Mouse (Mus musculus) intestine, postnatal 0 days (tissue): ENCODE results near the gene Ppfibp1. TPM values are rescaled to one million over a fixed set of nuclear protein-coding genes. Genes with fewer than 3 reads are reported as not detected.

ENCODE experiments used
- ATAC-seq: fragments of 200-750 bp; cut with Nextera tagmentation; 2 replicates; pipeline ENCODE4 v1.8.0; 2017; ENCODE audit warnings: mild to moderate bottlenecking, moderate TSS enrichment, moderate library complexity
- H3K27ac ChIP-seq: fragments of 300-500 bp; sonication (generic); 2 replicates; pipeline ENCODE4 v1.5.1; 2014; ENCODE audit warnings: mild to moderate bottlenecking, low read depth, low read length, moderate library complexity
- H3K27me3 ChIP-seq: fragments of 300-500 bp; sonication (generic); replicated peaks from 2 replicates; pipeline ENCODE4 v1.6.1; 2014; ENCODE audit warnings: low read length, mixed read lengths; ENCODE audit not compliant: control insufficient read depth, insufficient read depth
- H3K36me3 ChIP-seq: fragments of 300-500 bp; sonication (generic); 2 replicates; pipeline ENCODE4 v1.6.1; 2014; ENCODE audit warnings: mild to moderate bottlenecking, moderate library complexity; ENCODE audit not compliant: control insufficient read depth, insufficient read depth
- H3K4me1 ChIP-seq: fragments of 300-500 bp; sonication (generic); replicated peaks from 2 replicates; pipeline ENCODE4 v1.6.1; 2014; ENCODE audit warnings: antibody characterized with exemption, low read length, mixed read lengths; ENCODE audit not compliant: control insufficient read depth, insufficient read depth
- H3K4me2 ChIP-seq: fragments of 300-500 bp; sonication (generic); replicated peaks from 2 replicates; pipeline ENCODE4 v1.6.1; 2014; ENCODE audit warnings: low read depth, mild to moderate bottlenecking, moderate library complexity
- H3K4me3 ChIP-seq: fragments of 300-500 bp; sonication (generic); 2 replicates; pipeline ENCODE4 v1.5.1; 2014; ENCODE audit warnings: low read depth, low read length
- H3K9ac ChIP-seq: fragments of 300-500 bp; sonication (generic); 2 replicates; pipeline ENCODE4 v1.6.1; 2014; ENCODE audit warnings: mild to moderate bottlenecking, low read depth, low read length
- H3K9me3 ChIP-seq: fragments of 300-500 bp; sonication (generic); 2 replicates; pipeline ENCODE4 v1.6.1; 2016; ENCODE audit warnings: mixed run types; ENCODE audit not compliant: control insufficient read depth
- CTCF ChIP-seq: sonication (generic); IDR thresholded peaks from 2 replicates; pipeline ENCODE4 v1.5.1; 2016; ENCODE audit warnings: low read depth, mild to moderate bottlenecking, control low read depth, antibody characterized with exemption, moderate library complexity
- WGBS: fragments of 180-500 bp; shearing (Covaris S2); extraction: QIAGEN DNeasy Blood & Tissue Kit; methylation state at CpG from one replicate; pipeline ENCODE4 v1.1.7; 2014; 5-methylcytosine and 5-hydroxymethylcytosine counted together
- polyA plus RNA-seq: library from polyadenylated mRNA; unstranded; fragments of >200 nt; fragmentation: Nextera tagmentation; extraction: Ambion mirVana; gene quantifications from 2 replicates; pipeline ENCODE4 v1.2.1, GENCODE M21; 2015

Ppfibp1 gene
- polyA plus RNA-seq, 1 experiment from 2014 or later, result 32.3 TPM

GRCm38 (mm10) chr6:146917396-146917795, 29.1 kb downstream of the Ppfibp1 start:
- Histone ChIP-seq H3K27me3 (no peaks in the 10 kb centered on the region), H3K27ac (no peak overlapping the region), H3K4me3 (no peak overlapping the region), H3K36me3 (no peaks in the 10 kb centered on the region), H3K4me2 (no peak overlapping the region), H3K4me1 (no peaks in the 10 kb centered on the region; the same call in none of the 2 replicates), H3K9me3 (no peaks in the 10 kb centered on the region), H3K9ac (no peak overlapping the region)
- ATAC-seq, result no peak
- TF ChIP-seq CTCF, result no peak
- 68% methylated on average over 3 of the region's 3 CpGs for WGBS

GRCm38 (mm10) chr6:146918341-146918740, 30.1 kb downstream of the Ppfibp1 start:
- no peak overlapping the region for H3K9ac ChIP-seq
- H3K4me2 ChIP-seq, result no peak overlapping the region
- TF ChIP-seq CTCF, result no peak
- no peaks in the 10 kb centered on the region for H3K27me3 ChIP-seq
- H3K27ac ChIP-seq, result no peak overlapping the region
- no peak for ATAC-seq
- WGBS, result 93% methylated on average over 6 of the region's 6 CpGs
- no peaks in the 10 kb centered on the region for H3K36me3 ChIP-seq
- H3K9me3 ChIP-seq, result no peaks in the 10 kb centered on the region
- no peaks in the 10 kb centered on the region for H3K4me1 ChIP-seq
- no peak overlapping the region for H3K4me3 ChIP-seq

GRCm38 (mm10) chr6:146926415-146926980, 38.2 kb downstream of the Ppfibp1 start:
- WGBS, result 72% methylated on average over 5 of the region's 5 CpGs

DNA sequence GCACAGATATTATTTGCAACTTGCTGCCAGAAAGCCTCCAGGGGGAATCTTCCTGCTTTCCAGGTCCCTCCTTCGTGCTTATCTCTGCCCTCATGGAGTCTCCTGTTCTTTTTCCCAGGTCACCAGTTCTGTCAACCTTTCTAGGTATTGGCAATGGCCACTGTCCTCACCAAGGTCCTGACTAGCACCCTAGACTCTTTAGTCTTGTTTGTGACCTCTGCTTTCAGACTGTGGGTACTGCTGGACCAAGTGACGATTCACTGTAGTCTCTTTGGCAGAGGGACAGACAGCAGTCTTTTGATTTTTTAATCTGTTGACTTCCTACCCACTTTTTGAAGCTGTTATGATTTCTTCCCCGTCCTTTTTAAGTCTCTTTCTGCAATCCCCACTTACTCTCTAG, 39.8 kb downstream of the Ppfibp1 start:
- H3K27ac ChIP-seq, result peak overlapping the region; percentile 21; the same call in 1 of the 2 replicates
- H3K27me3 ChIP-seq, result no peaks in the 10 kb centered on the region
- 0 out of 2 replicates have a peak, but pooled peaks cover 4% of the 10 kb centered on the region for H3K36me3 ChIP-seq
- no peak overlapping the region for H3K4me2 ChIP-seq
- no peak overlapping the region for H3K4me3 ChIP-seq
- no peak for ATAC-seq
- 39% methylated on average over 3 of the region's 3 CpGs for WGBS
- H3K9me3 ChIP-seq, result no peaks in the 10 kb centered on the region
- H3K4me1 ChIP-seq, result peaks cover 3% of the 10 kb centered on the region
- no peak for TF ChIP-seq CTCF
- H3K9ac ChIP-seq, result no peak overlapping the region

More at GRCm38 (mm10) chr6:146926415-146926980, 38.2 kb downstream of the Ppfibp1 start:
- Histone ChIP-seq H3K4me1 (no peaks in the 10 kb centered on the region; the same call in 1 of the 2 replicates), H3K27ac (no peak overlapping the region), H3K36me3 (0 out of 2 replicates have a peak, but pooled peaks cover 4% of the 10 kb centered on the region), H3K9me3 (no peaks in the 10 kb centered on the region), H3K27me3 (no peaks in the 10 kb centered on the region), H3K4me3 (no peak overlapping the region), H3K4me2 (no peak overlapping the region), H3K9ac (no peak overlapping the region)
- no peak for TF ChIP-seq CTCF
- no peak for ATAC-seq

DNA sequence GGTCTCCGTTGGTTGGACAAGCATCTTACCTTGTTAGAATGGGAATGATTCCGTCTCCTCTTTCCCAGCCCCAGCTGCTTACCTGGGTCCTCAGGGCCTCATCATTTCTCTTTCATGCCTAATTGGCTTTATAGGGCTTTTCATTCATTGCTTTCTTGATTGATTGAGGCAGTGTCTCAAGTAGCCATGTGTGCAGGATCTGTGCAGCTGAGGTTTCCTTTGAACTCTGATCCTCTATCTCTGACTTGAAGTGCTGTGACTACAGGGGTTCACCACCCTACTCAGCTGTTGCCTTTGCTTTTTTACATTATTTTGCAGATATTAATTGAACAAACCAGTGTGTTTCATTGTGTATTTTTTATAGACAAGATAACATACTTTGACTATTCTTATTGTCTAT, 40.7 kb downstream of the Ppfibp1 start:
- no peaks in the 10 kb centered on the region for H3K9me3 ChIP-seq
- TF ChIP-seq CTCF, result no peak
- no peak overlapping the region for H3K9ac ChIP-seq
- no peaks in the 10 kb centered on the region for H3K27me3 ChIP-seq
- ATAC-seq, result no peak
- H3K27ac ChIP-seq, result no peak overlapping the region
- H3K4me2 ChIP-seq, result no peak overlapping the region
- H3K36me3 ChIP-seq, result 0 out of 2 replicates have a peak, but pooled peaks cover 4% of the 10 kb centered on the region
- 94% methylated on average over 2 of the region's 2 CpGs for WGBS
- no peak overlapping the region for H3K4me3 ChIP-seq
- peaks cover 5% of the 10 kb centered on the region for H3K4me1 ChIP-seq

GRCm38 (mm10) chr6:146933123-146933522, 44.8 kb downstream of the Ppfibp1 start:
- H3K9me3 ChIP-seq, result no peaks in the 10 kb centered on the region
- TF ChIP-seq CTCF, result no peak
- peak; percentile 74 for ATAC-seq
- 28% methylated on average over 6 of the region's 6 CpGs for WGBS
- H3K4me1 ChIP-seq, result peaks cover 5% of the 10 kb centered on the region
- no peak overlapping the region for H3K27ac ChIP-seq
- no peak overlapping the region for H3K4me3 ChIP-seq
- no peaks in the 10 kb centered on the region for H3K36me3 ChIP-seq
- H3K4me2 ChIP-seq, result no peak overlapping the region
- H3K9ac ChIP-seq, result no peak overlapping the region
- H3K27me3 ChIP-seq, result no peaks in the 10 kb centered on the region

GRCm38 (mm10) chr6:146935957-146936356, 47.7 kb downstream of the Ppfibp1 start:
- H3K36me3 ChIP-seq, result 0 out of 2 replicates have a peak, but pooled peaks cover 6% of the 10 kb centered on the region
- H3K9ac ChIP-seq, result no peak overlapping the region
- H3K4me2 ChIP-seq, result no peak overlapping the region
- peaks cover 6% of the 10 kb centered on the region for H3K4me1 ChIP-seq
- H3K9me3 ChIP-seq, result no peaks in the 10 kb centered on the region
- TF ChIP-seq CTCF, result no peak
- 85% methylated on average over 6 of the region's 6 CpGs for WGBS
- no peaks in the 10 kb centered on the region for H3K27me3 ChIP-seq
- H3K4me3 ChIP-seq, result no peak overlapping the region
- no peak overlapping the region for H3K27ac ChIP-seq
- no peak for ATAC-seq
